Mouse (Mus musculus): ENCODE results near the gene Mmp15. TPM values are rescaled to one million over a fixed set of nuclear protein-coding genes. Genes with fewer than 3 reads are reported as not detected.

Mmp15 gene
- polyA plus RNA-seq, 1 experiment from 2014 or later = 15.0 TPM

DNA sequence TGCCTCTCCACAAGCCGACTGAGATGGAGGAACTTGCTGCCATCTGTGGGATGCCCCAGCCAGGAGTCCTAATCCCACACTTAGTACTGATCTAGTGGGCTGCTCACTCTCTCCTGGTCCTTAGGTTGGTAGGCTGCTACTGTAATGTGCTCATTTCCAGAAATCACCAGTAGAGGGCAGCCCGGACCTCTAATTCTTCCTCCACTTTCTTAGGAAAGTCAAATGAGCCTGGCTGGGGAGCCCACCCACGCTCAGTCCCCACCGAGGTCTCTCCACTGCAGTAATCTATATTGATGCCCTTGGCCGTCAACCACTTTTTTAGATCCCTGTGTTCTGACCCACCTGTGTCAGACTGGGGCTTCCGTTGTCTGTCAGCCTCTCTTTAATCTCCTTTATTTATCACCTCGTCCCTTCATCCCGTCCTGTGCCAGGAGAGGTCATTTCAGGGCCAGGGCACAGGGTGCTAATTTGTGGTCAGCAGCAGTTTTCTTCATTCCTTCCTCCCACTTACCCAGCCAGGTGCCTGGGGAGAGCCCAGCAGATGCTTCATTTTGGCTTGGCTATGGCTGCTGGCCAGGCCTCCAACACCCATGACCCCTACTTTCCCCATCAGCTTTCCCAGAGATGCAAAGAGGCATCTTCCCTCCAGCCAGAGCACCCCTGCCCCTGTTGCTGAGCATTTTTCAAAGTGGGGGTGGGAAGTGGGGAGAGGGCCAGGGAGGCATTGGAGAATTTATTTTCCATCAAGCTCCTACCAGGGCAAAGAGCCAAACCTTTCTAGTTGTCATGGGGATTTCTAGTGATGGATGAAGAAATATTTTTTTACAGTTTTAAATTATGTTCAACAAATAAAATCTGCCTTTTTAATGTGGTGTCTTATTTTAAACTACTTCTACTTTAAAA is 5.2 kb upstream of the Mmp15 start:
- no peaks in the 10 kb centered on the region for H3K9me3 ChIP-seq
- 31% methylated on average over 8 of the region's 8 CpGs for WGBS
- H3K4me1 ChIP-seq = peaks cover 33% of the 10 kb centered on the region
- H3K4me3 ChIP-seq = no peak overlapping the region
- H3K4me2 ChIP-seq (replicated peaks) = no peak overlapping the region
- H3K36me3 ChIP-seq = peaks cover 20% of the 10 kb centered on the region
- peak; percentile 44 for ATAC-seq (replicated peaks)
- no peak overlapping the region for H3K9ac ChIP-seq (replicated peaks)
- no peaks in the 10 kb centered on the region for H3K27me3 ChIP-seq
- H3K27ac ChIP-seq (replicated peaks) = no peak overlapping the region

DNA sequence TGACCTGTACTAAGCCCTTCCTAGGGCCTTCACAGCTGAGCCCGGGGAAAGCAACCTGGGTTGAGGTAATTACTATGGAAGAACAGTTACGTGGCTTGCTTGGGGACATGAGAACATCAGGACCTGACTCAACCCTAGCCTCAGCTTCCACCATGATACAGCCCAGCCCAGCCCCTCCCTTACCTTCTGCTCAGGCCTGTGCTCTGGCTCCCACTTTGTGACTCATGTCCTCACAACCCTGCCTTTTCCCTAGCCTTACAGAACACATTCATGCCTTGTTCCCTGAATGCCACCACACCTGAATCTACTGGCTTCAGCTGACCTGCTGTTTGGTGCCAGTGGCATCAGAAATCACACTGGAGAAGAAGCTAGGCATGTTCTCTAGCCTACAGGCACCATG is 3.7 kb upstream of the Mmp15 start:
- ATAC-seq (replicated peaks) = no peak
- peaks cover 18% of the 10 kb centered on the region for H3K36me3 ChIP-seq
- WGBS = 90% methylated on average over 2 of the region's 2 CpGs
- H3K4me1 ChIP-seq = peaks cover 37% of the 10 kb centered on the region
- H3K9me3 ChIP-seq = no peaks in the 10 kb centered on the region
- H3K27ac ChIP-seq (replicated peaks) = no peak overlapping the region
- H3K9ac ChIP-seq (replicated peaks) = no peak overlapping the region
- no peaks in the 10 kb centered on the region for H3K27me3 ChIP-seq
- no peak overlapping the region for H3K4me3 ChIP-seq
- no peak overlapping the region for H3K4me2 ChIP-seq (replicated peaks)

DNA sequence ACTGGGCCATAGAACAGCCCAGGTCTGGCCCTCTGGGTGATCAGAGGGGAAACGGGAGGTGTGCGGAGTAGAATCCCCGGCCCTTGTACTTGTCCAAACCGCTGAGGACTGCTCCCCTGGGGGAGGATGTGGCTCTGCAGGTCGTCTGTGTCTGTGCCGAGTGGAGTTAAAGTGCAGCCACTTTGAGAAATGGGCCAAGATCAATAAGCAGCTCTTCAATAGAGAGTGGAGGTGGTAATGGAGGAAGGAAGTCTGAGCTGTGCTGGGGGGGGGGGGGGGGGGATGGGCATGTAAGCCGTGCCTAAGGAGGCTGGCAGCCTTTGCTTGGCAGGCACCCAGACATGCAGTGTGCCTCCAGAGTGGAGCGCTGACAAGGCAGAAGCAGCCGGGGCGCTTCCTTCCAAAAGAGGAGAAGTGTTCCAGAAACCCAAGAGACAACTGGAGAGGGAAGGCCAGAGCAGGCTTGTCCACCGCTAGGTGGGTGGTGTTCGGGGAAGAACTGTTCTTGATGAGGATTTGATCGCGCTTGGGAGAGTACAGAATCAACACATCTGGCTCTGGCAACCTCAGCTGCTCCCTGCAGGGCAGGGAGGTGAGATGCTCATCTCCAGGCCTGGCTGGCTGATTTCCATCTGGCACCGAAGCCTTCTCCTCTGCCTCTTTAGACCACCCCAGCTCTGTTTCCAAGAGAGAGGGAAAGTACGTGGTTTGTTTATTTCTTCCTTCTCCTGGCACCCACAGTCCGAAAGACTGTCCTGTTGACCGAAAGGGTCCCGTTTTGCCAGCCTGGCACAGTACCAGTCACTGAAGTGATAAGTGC is 3.0 kb upstream of the Mmp15 start:
- 32% methylated on average over 19 of the region's 19 CpGs for WGBS
- peaks cover 11% of the 10 kb centered on the region for H3K36me3 ChIP-seq
- H3K4me2 ChIP-seq (replicated peaks) = peak overlapping the region; percentile 23
- H3K4me1 ChIP-seq = peaks cover 43% of the 10 kb centered on the region
- H3K4me3 ChIP-seq = no peak overlapping the region
- H3K9ac ChIP-seq (replicated peaks) = no peak overlapping the region
- no peaks in the 10 kb centered on the region for H3K27me3 ChIP-seq
- peak; percentile 17; the same call in 1 of the 2 replicates for ATAC-seq (replicated peaks)
- no peaks in the 10 kb centered on the region for H3K9me3 ChIP-seq
- peak overlapping the region; percentile 53 for H3K27ac ChIP-seq (replicated peaks)

DNA sequence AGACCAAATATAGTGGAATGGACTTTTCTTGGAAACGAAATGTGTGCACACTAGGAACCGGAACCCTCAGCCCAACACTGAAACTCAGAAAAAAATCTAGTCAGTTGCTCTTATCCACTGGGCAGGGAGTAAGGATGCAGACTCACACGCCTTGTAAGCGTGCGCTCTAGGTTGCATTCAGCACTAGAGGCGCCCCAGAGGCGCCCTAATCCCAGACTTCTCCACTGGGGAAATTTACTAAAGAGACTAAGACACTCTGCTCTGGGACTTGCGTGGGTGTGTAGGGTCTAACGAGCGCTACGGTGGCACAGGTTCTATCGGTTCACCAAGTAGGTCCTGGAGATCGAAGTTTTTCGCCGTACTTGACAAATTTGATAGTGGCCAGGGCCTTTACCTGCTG is 607 bp upstream of the Mmp15 start:
- peaks cover 50% of the 10 kb centered on the region for H3K4me1 ChIP-seq
- peak overlapping the region; percentile 83 for H3K4me3 ChIP-seq
- H3K36me3 ChIP-seq = no peaks in the 10 kb centered on the region
- H3K9ac ChIP-seq (replicated peaks) = no peak overlapping the region
- H3K27ac ChIP-seq (replicated peaks) = no peak overlapping the region
- ATAC-seq (replicated peaks) = no peak
- WGBS = 3% methylated on average over 15 of the region's 15 CpGs
- H3K4me2 ChIP-seq (replicated peaks) = peak overlapping the region; percentile 81
- no peaks in the 10 kb centered on the region for H3K27me3 ChIP-seq
- H3K9me3 ChIP-seq = no peaks in the 10 kb centered on the region

DNA sequence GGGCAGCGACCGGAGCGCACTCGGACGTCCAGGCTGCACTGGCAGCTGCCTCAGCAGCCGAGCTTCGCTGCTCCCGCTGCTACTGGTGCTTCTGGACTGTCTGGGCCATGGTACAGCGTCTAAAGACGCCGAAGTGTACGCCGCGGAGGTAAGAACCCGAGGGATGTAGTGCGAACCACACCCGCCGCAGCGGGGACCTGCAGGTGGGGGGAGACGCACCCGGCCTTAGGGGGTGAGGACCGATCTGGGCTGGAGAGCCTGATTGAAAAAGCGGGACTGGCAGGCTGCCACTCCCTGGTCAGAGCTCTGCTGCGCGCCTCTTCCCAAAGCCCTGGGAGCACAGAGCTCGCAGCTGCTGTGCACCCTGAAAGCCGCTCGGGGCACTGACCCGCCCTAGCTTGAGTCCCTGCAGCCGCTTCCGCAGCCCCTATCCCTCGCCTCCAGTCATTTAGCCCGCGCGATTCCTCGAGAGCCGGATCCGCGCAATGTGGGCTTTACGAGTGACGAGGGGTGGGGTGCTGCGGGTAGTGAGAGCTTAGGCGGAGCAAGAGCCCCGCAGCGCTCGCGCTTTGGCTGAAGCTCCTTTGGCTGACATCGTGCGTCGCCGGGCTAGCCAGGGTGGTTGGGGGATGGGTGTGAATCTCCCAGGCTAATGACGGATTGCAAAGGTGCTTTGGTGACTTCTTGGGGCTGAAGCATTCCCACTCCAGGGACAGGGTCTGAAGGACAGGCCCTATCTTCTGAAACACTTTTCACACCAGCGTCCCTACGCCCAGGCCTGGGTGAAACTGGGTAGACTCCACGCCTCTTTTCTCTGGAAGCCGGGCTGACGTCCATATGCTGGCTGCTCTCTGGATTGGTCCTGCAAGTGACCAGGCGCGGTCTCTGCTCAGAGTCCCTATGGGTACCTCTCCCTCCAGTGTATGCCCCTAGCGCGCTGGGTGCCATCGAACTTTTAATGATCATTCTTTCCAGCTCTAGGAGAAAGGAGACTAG is 1.1 kb downstream of the Mmp15 start:
- no peaks in the 10 kb centered on the region for H3K36me3 ChIP-seq
- H3K9me3 ChIP-seq = no peaks in the 10 kb centered on the region
- peak; percentile 47 for ATAC-seq (replicated peaks)
- H3K27ac ChIP-seq (replicated peaks) = peak overlapping the region; percentile 89
- WGBS = 2% methylated on average over 62 of the region's 62 CpGs
- H3K9ac ChIP-seq (replicated peaks) = peak overlapping the region; percentile 78
- no peaks in the 10 kb centered on the region for H3K27me3 ChIP-seq
- H3K4me1 ChIP-seq = peaks cover 47% of the 10 kb centered on the region
- H3K4me3 ChIP-seq = peak overlapping the region; percentile 83
- peak overlapping the region; percentile 81 for H3K4me2 ChIP-seq (replicated peaks)

DNA sequence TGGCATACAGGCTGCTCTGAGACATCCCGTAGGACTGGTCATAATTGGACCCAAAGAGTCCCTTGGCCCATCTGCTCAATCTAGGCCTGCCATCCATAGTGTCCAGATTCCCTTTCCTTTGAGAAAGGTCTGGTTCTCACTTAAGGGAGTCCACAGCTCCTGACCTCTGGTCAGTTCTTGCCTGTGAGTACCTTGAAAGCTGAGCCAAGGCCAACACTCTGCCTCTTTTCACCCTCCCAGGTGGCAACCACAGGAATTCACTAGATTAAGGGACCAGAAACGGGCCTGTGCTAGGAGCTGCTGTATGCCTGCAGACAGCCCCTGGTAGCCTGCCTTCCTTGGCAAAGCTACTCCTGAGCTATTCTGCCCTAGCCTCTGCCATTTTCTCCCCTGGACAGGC is 2.5 kb downstream of the Mmp15 start:
- H3K36me3 ChIP-seq = no peaks in the 10 kb centered on the region
- 85% methylated on average over 2 of the region's 2 CpGs for WGBS
- H3K27me3 ChIP-seq = no peaks in the 10 kb centered on the region
- no peak overlapping the region for H3K27ac ChIP-seq (replicated peaks)
- no peak for ATAC-seq (replicated peaks)
- peaks cover 38% of the 10 kb centered on the region for H3K4me1 ChIP-seq
- no peak overlapping the region for H3K4me2 ChIP-seq (replicated peaks)
- H3K9ac ChIP-seq (replicated peaks) = no peak overlapping the region
- H3K9me3 ChIP-seq = no peaks in the 10 kb centered on the region
- no peak overlapping the region for H3K4me3 ChIP-seq

DNA sequence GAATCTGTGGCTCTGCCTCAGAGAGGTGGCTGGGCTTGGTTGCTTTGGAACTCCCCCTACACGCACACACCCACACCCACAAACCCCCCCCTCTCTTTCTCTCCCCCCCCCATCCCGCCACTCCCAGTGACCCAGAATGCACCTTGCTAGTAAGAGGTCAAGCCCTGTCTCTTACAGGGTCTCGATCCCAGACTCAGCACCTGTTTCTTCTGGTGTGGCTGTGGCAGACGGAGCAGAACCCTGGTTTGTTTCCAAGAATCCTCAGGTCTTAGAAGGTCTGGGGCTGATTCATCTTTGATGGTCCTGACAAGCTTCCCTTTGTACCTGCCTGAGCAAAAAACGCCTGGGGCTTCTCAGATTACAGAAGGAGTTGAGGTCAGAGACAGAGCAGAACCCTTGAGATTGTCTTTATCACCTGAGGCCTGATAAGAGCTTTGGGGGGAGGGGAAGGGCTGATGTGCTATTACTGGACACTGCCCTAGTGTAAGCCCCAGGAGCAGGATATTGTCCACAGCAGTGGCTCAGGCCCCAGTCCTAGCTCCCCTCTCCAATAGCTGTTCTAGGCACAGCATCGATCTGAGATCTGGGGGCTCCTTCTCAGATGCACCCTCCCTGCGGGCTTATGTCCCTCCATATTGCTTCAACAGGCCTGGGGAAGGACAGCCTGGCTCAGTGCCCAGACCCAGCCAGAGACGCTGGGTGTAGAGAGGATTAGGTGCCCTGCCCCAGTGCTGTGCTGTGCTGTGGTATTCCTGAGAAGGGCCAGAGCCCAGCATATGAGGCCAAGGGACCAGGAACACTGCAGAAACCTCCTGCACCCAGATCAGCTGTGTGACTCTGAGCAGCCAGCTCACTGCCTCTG is 6.7 kb downstream of the Mmp15 start:
- WGBS = 49% methylated on average over 8 of the region's 8 CpGs
- ATAC-seq (replicated peaks) = no peak
- Histone ChIP-seq H3K4me3 (no peak overlapping the region), H3K4me1 (peaks cover 29% of the 10 kb centered on the region), H3K27ac (replicated peaks) (no peak overlapping the region), H3K4me2 (replicated peaks) (no peak overlapping the region), H3K9me3 (no peaks in the 10 kb centered on the region), H3K36me3 (no peaks in the 10 kb centered on the region), H3K27me3 (no peaks in the 10 kb centered on the region), H3K9ac (replicated peaks) (no peak overlapping the region)

DNA sequence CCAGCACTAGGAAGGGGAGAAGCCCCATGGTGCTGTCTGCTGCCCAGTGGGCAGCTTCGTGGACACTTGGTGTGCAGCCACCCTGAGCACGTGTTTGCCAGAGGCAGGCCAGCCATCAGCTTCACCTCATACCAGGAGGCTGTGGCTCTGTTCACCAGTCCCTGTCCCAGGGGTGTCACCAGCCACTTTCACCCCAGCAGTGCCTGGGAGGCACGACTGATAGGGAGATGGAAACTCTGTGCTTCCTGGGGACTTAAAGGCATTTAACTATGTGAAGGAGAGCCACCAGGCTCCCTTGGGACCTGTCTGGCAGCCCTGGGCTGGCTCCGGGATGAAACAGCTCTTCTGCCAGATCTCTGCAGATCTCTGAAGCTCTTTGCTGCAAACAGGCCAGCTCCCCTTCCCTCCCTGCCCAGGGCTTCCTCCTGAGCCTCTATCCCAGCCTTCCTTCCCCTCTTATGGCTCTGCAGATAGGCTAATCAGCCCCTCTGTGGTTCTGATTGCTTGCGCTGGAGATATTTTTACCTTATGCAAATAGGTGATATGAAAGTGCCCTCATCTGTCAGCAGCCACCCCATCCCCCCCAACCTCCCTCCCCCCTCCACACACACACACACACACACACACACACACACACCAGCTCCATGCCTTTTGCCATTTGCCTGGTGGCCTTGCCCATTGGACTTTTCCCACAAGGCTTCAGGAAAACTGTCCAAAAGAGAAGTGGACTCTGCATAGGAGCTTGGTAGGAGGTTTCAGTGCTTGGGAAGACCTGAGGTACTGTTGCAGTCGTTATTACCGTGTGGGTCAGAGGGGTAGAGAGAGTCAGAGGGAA is 8.3 kb downstream of the Mmp15 start:
- ATAC-seq (replicated peaks) = no peak; the same call in 1 of the 2 replicates
- Histone ChIP-seq H3K36me3 (no peaks in the 10 kb centered on the region), H3K27me3 (no peaks in the 10 kb centered on the region), H3K27ac (replicated peaks) (no peak overlapping the region), H3K9me3 (no peaks in the 10 kb centered on the region), H3K4me3 (no peak overlapping the region), H3K9ac (replicated peaks) (no peak overlapping the region), H3K4me2 (replicated peaks) (no peak overlapping the region), H3K4me1 (peaks cover 25% of the 10 kb centered on the region)
- WGBS = 54% methylated on average over 7 of the region's 7 CpGs

DNA sequence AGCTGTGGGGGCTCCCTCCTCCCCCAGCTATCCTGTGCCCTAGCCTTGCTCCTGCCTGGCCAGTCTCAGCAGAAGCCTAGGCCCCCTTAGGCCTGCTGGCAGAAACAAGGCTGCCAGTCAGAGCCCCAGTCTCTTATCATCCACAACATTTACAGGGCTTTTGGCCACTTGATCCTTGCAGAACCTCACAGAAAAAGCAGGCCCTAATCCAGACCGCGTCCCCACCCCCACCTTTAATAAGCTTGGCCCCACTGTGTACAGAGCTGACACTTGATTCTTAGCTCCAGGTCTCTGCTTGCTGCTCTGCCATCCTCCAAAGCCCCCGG is 8.9 kb downstream of the Mmp15 start:
- ATAC-seq (replicated peaks) = no peak
- no peak overlapping the region for H3K4me2 ChIP-seq (replicated peaks)
- H3K36me3 ChIP-seq = no peaks in the 10 kb centered on the region
- peaks cover 24% of the 10 kb centered on the region for H3K4me1 ChIP-seq
- H3K27me3 ChIP-seq = no peaks in the 10 kb centered on the region
- H3K9me3 ChIP-seq = no peaks in the 10 kb centered on the region
- no peak overlapping the region for H3K4me3 ChIP-seq
- no peak overlapping the region for H3K27ac ChIP-seq (replicated peaks)
- 82% methylated on average over 3 of the region's 3 CpGs for WGBS
- H3K9ac ChIP-seq (replicated peaks) = no peak overlapping the region

DNA sequence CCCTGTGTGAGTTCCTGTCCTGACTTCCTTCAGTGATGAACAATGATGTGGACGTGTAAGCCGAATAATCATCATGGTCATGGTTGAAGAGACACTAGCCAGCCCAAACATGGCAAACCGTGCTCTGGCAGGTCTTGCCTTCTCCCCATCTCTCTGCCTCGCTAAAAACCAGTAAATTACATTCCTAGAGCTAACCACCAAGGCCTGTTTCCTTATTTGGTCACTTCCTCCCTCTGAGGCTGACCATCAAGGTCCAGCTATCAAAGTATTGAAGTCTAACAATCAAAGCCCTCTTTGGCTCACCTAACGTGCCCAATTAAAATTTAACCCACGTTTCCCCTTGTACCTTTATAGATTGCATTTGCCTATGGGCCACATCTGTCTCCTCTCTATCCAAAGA is 10.2 kb downstream of the Mmp15 start:
- H3K4me2 ChIP-seq (replicated peaks) = no peak overlapping the region
- no peak overlapping the region for H3K27ac ChIP-seq (replicated peaks)
- H3K9me3 ChIP-seq = no peaks in the 10 kb centered on the region
- H3K27me3 ChIP-seq = no peaks in the 10 kb centered on the region
- no peak for ATAC-seq (replicated peaks)
- H3K4me3 ChIP-seq = no peak overlapping the region
- H3K9ac ChIP-seq (replicated peaks) = no peak overlapping the region
- WGBS = 72% methylated on average over 6 of the region's 6 CpGs
- H3K36me3 ChIP-seq = no peaks in the 10 kb centered on the region
- H3K4me1 ChIP-seq = peaks cover 18% of the 10 kb centered on the region

Measured in forebrain, embryonic 15.5 days (tissue).